Mouse (Mus musculus) CD4-positive helper T cell, adult 2 months (primary cell): ENCODE measurements around the gene Cela3b.
"Not testable (repeated sequence)": the region's sequence is repeated elsewhere in the genome, so short reads cannot be mapped to it uniquely, and the experiment has no call there.

Experiments
- DNase-seq: peaks from one replicate; pipeline ENCODE4 v3.0.0-alpha.2; 2012; ENCODE audit warnings: low read depth, missing footprints, low spot score

Gene Cela3b

GRCm38 (mm10) chr4:137417712-137418564, 12.4 kb downstream of the Cela3b start:
- DNase-seq: peak; percentile 27

GRCm38 (mm10) chr4:137414936-137415335, 15.4 kb downstream of the Cela3b start:
- no peak for DNase-seq

- DNase-seq: not testable (repeated sequence)
Measured at GRCm38 (mm10) chr4:137412185-137412709, 18.1 kb downstream of the Cela3b start.

GRCm38 (mm10) chr4:137409691-137410090, 20.6 kb downstream of the Cela3b start, which contains the start of gene Cela3a:
Gene Cela3a (minus strand): TSS chr4:137409791.
- no peak for DNase-seq

- DNase-seq: no peak
Measured at GRCm38 (mm10) chr4:137405571-137405970, 24.8 kb downstream of the Cela3b start.

- no peak for DNase-seq
Measured at GRCm38 (mm10) chr4:137396641-137397525, 33.5 kb downstream of the Cela3b start.

GRCm38 (mm10) chr4:137393378-137394135, 36.8 kb downstream of the Cela3b start:
- no peak for DNase-seq

GRCm38 (mm10) chr4:137392874-137393273, 37.5 kb downstream of the Cela3b start:
- no peak for DNase-seq

- peak; percentile 30 for DNase-seq
Measured at GRCm38 (mm10) chr4:137391287-137391686, 39.1 kb downstream of the Cela3b start.

- DNase-seq: no peak
Measured at GRCm38 (mm10) chr4:137390196-137390595, 40.1 kb downstream of the Cela3b start.

- DNase-seq: peak; percentile 36
Measured at GRCm38 (mm10) chr4:137388983-137389382, 41.4 kb downstream of the Cela3b start.

- DNase-seq: peak; percentile 91
Measured at GRCm38 (mm10) chr4:137388059-137388794, 42.1 kb downstream of the Cela3b start.

GRCm38 (mm10) chr4:137387482-137388058, 42.8 kb downstream of the Cela3b start:
- peak; percentile 26 for DNase-seq

GRCm38 (mm10) chr4:137380702-137381605, 49.4 kb downstream of the Cela3b start:
- DNase-seq: no peak

GRCm38 (mm10) chr4:137379713-137380255, 50.6 kb downstream of the Cela3b start:
- DNase-seq: no peak

GRCm38 (mm10) chr4:137379085-137379484, 51.3 kb downstream of the Cela3b start:
- no peak for DNase-seq

GRCm38 (mm10) chr4:137377526-137378304, 52.6 kb downstream of the Cela3b start:
- no peak for DNase-seq

GRCm38 (mm10) chr4:137376778-137377177, 53.6 kb downstream of the Cela3b start:
- no peak for DNase-seq
